Mouse (Mus musculus): ENCODE measurements around the gene Siah3.

DNA sequence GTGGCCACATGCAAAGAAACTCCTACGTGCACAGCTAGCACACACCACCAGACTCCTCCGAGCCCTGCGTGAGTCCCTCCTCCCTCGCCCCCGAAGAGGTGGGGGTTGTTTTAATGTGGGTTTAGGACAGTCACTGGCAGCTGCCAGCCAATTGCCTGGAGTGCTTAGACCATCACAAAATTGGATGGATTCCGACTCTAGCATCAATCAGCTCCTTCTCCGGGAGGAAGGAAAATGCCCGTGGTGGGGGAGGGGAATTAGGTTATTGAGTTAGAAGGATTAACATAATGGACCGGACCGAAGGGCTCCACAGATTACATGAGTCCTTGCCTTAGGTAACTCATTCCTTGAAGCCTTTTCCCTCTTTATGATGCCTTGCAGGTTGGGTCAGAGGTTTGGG lies 22.9 kb upstream of the Siah3 start:
- TF ChIP-seq GATA1 (IDR thresholded peaks at IDR 0.05; ENCODE audit: borderline replicate concordance, low read length) (no peak), FLI1 (IDR thresholded peaks at IDR 0.05; ENCODE audit: low read length) (no peak)
